Mouse (Mus musculus) E14TG2a.4 (cell line): ENCODE data around the gene Tnni3k.

Experiments
- CTCF ChIP-seq: conservative IDR thresholded peaks from 2 replicates; pipeline ENCODE4 v1.5.1; 2014; ENCODE audit warnings: low read length
- POU5F1 ChIP-seq: IDR thresholded peaks from 2 replicates; pipeline ENCODE4 v1.6.1; 2014; ENCODE audit warnings: low read length, borderline replicate concordance

- TF ChIP-seq CTCF, result no peak
- TF ChIP-seq POU5F1, result no peak
Observed at GRCm38 (mm10) chr3:155030200-155030599, 25.0 kb downstream of the Tnni3k start.
